Comparison of ENCODE assay signal across 8 mouse cellular contexts in the genomic region with DNA sequence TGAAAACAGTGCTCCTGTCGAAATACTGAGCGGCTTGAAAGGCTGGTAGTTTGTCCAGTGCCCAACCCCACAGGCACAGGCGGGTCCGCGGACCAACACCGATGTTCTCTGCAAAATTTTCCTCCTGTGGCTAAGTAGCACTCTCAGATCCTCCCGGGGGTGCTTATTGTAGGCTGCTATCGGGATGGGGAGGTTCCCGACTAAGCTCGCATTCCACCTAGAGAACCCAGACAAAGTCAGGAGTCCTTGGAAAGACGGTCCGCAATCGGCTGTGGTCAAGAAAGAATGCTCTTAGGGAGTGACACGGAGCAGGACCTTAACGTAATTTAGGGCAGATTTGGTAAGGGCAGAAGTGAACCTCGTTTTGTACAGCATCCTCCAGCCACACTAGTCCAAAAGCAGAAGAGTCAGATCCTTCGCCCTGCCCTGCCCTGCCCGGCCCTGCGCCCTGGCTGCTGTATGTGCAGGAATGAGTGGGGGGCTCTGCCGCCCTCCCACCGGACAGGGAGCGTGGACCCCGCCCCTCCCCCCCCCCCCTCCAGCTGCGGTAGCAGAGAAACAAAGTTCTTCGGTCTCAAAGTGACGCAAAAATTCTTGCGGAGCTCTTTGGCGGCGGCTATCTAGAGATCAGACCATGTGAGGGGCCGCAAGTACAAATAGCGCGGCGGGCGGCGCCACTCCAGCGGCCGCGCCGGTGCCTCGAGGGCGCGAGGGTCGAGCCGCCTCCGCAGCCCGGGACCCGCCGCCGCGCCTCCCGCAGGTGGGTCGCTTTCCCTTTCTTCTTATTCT. TPM values are rescaled to one million over a fixed set of nuclear protein-coding genes. Genes with fewer than 3 reads are reported as not detected.
DNase-seq lines count a peak whose midpoint lies in the region; ATAC-seq and TF ChIP-seq lines count a peak whose summit lies in the region.

A gene (plus strand): TSS at position 688 of the 789 bp plus-strand sequence.

- no peak for ATAC-seq in erythroblast, adult 5-6 weeks (replicated peaks; ENCODE audit: low FRiP score, poor library complexity, severe bottlenecking)
- ATAC-seq in intestine, postnatal 0 days = no peak
- ATAC-seq in midbrain, embryonic 14.5 days (ENCODE audit: low FRiP score, low TSS enrichment) = no peak

- H3K36me3 ChIP-seq in erythroblast, embryonic 14.5 days (ENCODE audit: control insufficient read depth) = no peaks in the 10 kb centered on the region
- H3K36me3 ChIP-seq in forebrain, embryonic 10.5 days (replicated peaks) = no peaks in the 10 kb centered on the region
- no peaks in the 10 kb centered on the region for H3K36me3 ChIP-seq in intestine, postnatal 0 days (ENCODE audit: control insufficient read depth, insufficient read depth)
- no peaks in the 10 kb centered on the region for H3K36me3 ChIP-seq in midbrain, embryonic 14.5 days (ENCODE audit: control insufficient read depth, insufficient read depth, low read length)

- peaks cover 81% of the 10 kb centered on the region for H3K27me3 ChIP-seq in erythroblast, embryonic 14.5 days (ENCODE audit: control insufficient read depth)
- H3K27me3 ChIP-seq in forebrain, embryonic 10.5 days (ENCODE audit: poor library complexity, severe bottlenecking) = peaks cover 80% of the 10 kb centered on the region
- peaks cover 25% of the 10 kb centered on the region for H3K27me3 ChIP-seq in intestine, postnatal 0 days (replicated peaks; ENCODE audit: control insufficient read depth, insufficient read depth, low read length)
- H3K27me3 ChIP-seq in midbrain, embryonic 14.5 days (ENCODE audit: control insufficient read depth, insufficient read depth, low read length) = peaks cover 44% of the 10 kb centered on the region

- peak within 1 kb of the TSS; percentile 71 for H3K4me2 ChIP-seq in intestine, postnatal 0 days (replicated peaks; ENCODE audit: low read depth)
- peak within 1 kb of the TSS; percentile 86 for H3K4me2 ChIP-seq in midbrain, embryonic 14.5 days (ENCODE audit: low read length)

- no peaks in the 10 kb centered on the region; the same call in 1 of the 2 replicates for H3K9me3 ChIP-seq in erythroblast, embryonic 14.5 days (ENCODE audit: control insufficient read depth, low read length)
- no peaks in the 10 kb centered on the region for H3K9me3 ChIP-seq in forebrain, embryonic 10.5 days
- H3K9me3 ChIP-seq in intestine, postnatal 0 days (ENCODE audit: control insufficient read depth) = no peaks in the 10 kb centered on the region
- H3K9me3 ChIP-seq in midbrain, embryonic 14.5 days (ENCODE audit: control insufficient read depth, low read length) = no peaks in the 10 kb centered on the region

- H3K4me1 ChIP-seq in erythroblast, embryonic 14.5 days (ENCODE audit: control insufficient read depth) = peaks cover 11% of the 10 kb centered on the region
- peaks cover 36% of the 10 kb centered on the region for H3K4me1 ChIP-seq in forebrain, embryonic 10.5 days
- H3K4me1 ChIP-seq in intestine, postnatal 0 days (replicated peaks; ENCODE audit: control insufficient read depth, insufficient read depth, low read length) = peaks cover 3% of the 10 kb centered on the region; the same call in 1 of the 2 replicates
- H3K4me1 ChIP-seq in midbrain, embryonic 14.5 days (ENCODE audit: control insufficient read depth, insufficient read depth, low read length) = peaks cover 10% of the 10 kb centered on the region

- DNase-seq in MN1 (ENCODE audit: low spot score) = peak; percentile 21
- DNase-seq in forebrain, embryonic 10.5 days (ENCODE audit: extremely low spot score, low spot score) = peak; percentile 49
- peak; percentile 56 for DNase-seq in midbrain, embryonic 14.5 days
- DNase-seq in urinary bladder, postnatal 14 days (ENCODE audit: low spot score) = no peak
- no peak for DNase-seq in c-Kit-positive CD71-positive TER-119-positive erythroid progenitor cells, embryonic 14.5 days (ENCODE audit: low spot score)

- under 1% methylated on average over 52 of the region's 52 CpGs for WGBS in forebrain, embryonic 10.5 days
- WGBS in intestine, postnatal 0 days = under 1% methylated on average over 50 of the region's 52 CpGs
- WGBS in midbrain, embryonic 14.5 days = under 1% methylated on average over 52 of the region's 52 CpGs

- peak within 1 kb of the TSS; percentile 22 for H3K4me3 ChIP-seq in erythroblast, embryonic 14.5 days (replicated peaks)
- H3K4me3 ChIP-seq in forebrain, embryonic 10.5 days = peak within 1 kb of the TSS; percentile 56
- H3K4me3 ChIP-seq in intestine, postnatal 0 days (ENCODE audit: low read depth, low read length) = peak within 1 kb of the TSS; percentile 50
- peak within 1 kb of the TSS; percentile 43 for H3K4me3 ChIP-seq in midbrain, embryonic 14.5 days (replicated peaks; ENCODE audit: low read depth, low read length)

- TF ChIP-seq CTCF in intestine, postnatal 0 days (IDR thresholded peaks at IDR 0.05; ENCODE audit: low read depth) = no peak

- 0 out of 2 replicates have a peak within 1 kb of the TSS, but pooled peaks have one; percentile 9 for H3K27ac ChIP-seq in forebrain, embryonic 10.5 days
- no peak within 1 kb of the TSS for H3K27ac ChIP-seq in intestine, postnatal 0 days (ENCODE audit: low read depth, low read length)
- no peak within 1 kb of the TSS for H3K27ac ChIP-seq in midbrain, embryonic 14.5 days (replicated peaks; ENCODE audit: low read depth, low read length)

- peak within 1 kb of the TSS; percentile 11; the same call in 1 of the 2 replicates for H3K9ac ChIP-seq in intestine, postnatal 0 days (ENCODE audit: low read depth, low read length)
- no peak within 1 kb of the TSS; the same call in 1 of the 2 replicates for H3K9ac ChIP-seq in midbrain, embryonic 14.5 days (replicated peaks; ENCODE audit: low read length)

RNA-seq across cellular contexts. Expression of the gene that starts here (rescaled TPM):
- polyA plus RNA-seq in erythroblast, embryonic 14.5 days (2012) = not detected in 2 replicates
- total RNA-seq in erythroblast, adult 5-6 weeks (2015; ENCODE audit: low replicate concordance) = not detected in 2 replicates
- total RNA-seq in erythroblast, adult 5-6 weeks (2017; ENCODE audit: low replicate concordance) = not detected in 2 replicates
- 0.43 and 0.54 TPM in 2 replicates for polyA plus RNA-seq in forebrain, embryonic 10.5 days (2016; fragmentation: Nextera tagmentation; extraction: Ambion mirVana)
- 21.1 and 21.2 TPM in 2 replicates for polyA plus RNA-seq in intestine, postnatal 0 days (2015; fragmentation: Nextera tagmentation; extraction: Ambion mirVana)
- polyA plus RNA-seq in midbrain, embryonic 14.5 days (2014; fragmentation: Nextera tagmentation; extraction: Ambion mirVana) = 5.0 and 6.1 TPM in 2 replicates

Comparison
In these comparisons a context has a peak if more than half of its experiments do, and no peak if none do; other contexts are left out.
1. Peak in DNase-seq, H3K4me3 ChIP-seq and H3K27ac ChIP-seq in forebrain, embryonic 10.5 days; RNA of the gene not detected or under 1 TPM.
2. DNase-seq: peak in MN1 (single experiment) and midbrain, embryonic 14.5 days (single experiment); none in urinary bladder, postnatal 14 days (single experiment) and c-Kit-positive CD71-positive TER-119-positive erythroid progenitor cells, embryonic 14.5 days (single experiment).
3. Peak in every context shown above with its lines, with median percentiles within 50 percentile points of each other: H3K4me3 ChIP-seq.